Mouse (Mus musculus) erythroblast, embryonic 14.5 days (primary cell): ENCODE results near the gene Vti1a. TPM values are rescaled to one million over a fixed set of nuclear protein-coding genes. Genes with fewer than 3 reads are reported as not detected.

Experiments used
- H3K27me3 ChIP-seq: 2 replicates; pipeline ENCODE4 v1.6.1; 2012; ENCODE audit warnings: inconsistent platforms; ENCODE audit not compliant: control insufficient read depth
- H3K36me3 ChIP-seq: 2 replicates; pipeline ENCODE4 v1.6.1; 2012; ENCODE audit warnings: mild to moderate bottlenecking, inconsistent platforms; ENCODE audit not compliant: control insufficient read depth
- H3K4me1 ChIP-seq: 2 replicates; pipeline ENCODE4 v1.6.1; 2012; ENCODE audit warnings: inconsistent platforms; ENCODE audit not compliant: control insufficient read depth
- H3K4me3 ChIP-seq: replicated peaks from 2 replicates; pipeline ENCODE3; 2012; ENCODE audit warnings: moderate library complexity, mild to moderate bottlenecking, inconsistent platforms
- H3K9me3 ChIP-seq: 2 replicates; pipeline ENCODE4 v1.6.1; 2012; ENCODE audit warnings: low read length, inconsistent platforms, mixed read lengths; ENCODE audit not compliant: control insufficient read depth
- GATA1 ChIP-seq: IDR thresholded peaks from 2 replicates; pipeline ENCODE4 v1.6.1; 2012; ENCODE audit warnings: low read length, inconsistent platforms, mixed read lengths
- TAL1 ChIP-seq: IDR thresholded peaks from 3 replicates; pipeline ENCODE4 v1.6.1; 2012; ENCODE audit warnings: low read length, inconsistent platforms, mixed read lengths
- polyA plus RNA-seq: library from polyadenylated mRNA; stranded (reverse); fragments of >175 nt; gene quantifications from 2 replicates; pipeline ENCODE4 v1.2.3, GENCODE M21; 2012

The Vti1a gene
- polyA plus RNA-seq, 1 experiment, result 1.0 TPM

- no peaks in the 10 kb centered on the region for H3K27me3 ChIP-seq
- H3K36me3 ChIP-seq, result no peaks in the 10 kb centered on the region; the same call in 1 of the 2 replicates
- no peak for TF ChIP-seq TAL1
- no peak for TF ChIP-seq GATA1
- no peak overlapping the region for H3K4me3 ChIP-seq
- no peaks in the 10 kb centered on the region for H3K9me3 ChIP-seq
- no peaks in the 10 kb centered on the region for H3K4me1 ChIP-seq
Observed at GRCm38 (mm10) chr19:55618546-55618945, 302.5 kb downstream of the Vti1a start.

- H3K9me3 ChIP-seq, result no peaks in the 10 kb centered on the region
- H3K27me3 ChIP-seq, result no peaks in the 10 kb centered on the region
- no peak overlapping the region for H3K4me3 ChIP-seq
- no peaks in the 10 kb centered on the region; the same call in 1 of the 2 replicates for H3K36me3 ChIP-seq
- TF ChIP-seq GATA1 (no peak), TAL1 (no peak)
- no peaks in the 10 kb centered on the region for H3K4me1 ChIP-seq
Observed at GRCm38 (mm10) chr19:55620411-55621008, 304.4 kb downstream of the Vti1a start.

- H3K9me3 ChIP-seq, result no peaks in the 10 kb centered on the region
- peaks cover 3% of the 10 kb centered on the region; the same call in 1 of the 2 replicates for H3K36me3 ChIP-seq
Observed at GRCm38 (mm10) chr19:55621011-55621625, 305.0 kb downstream of the Vti1a start.

GRCm38 (mm10) chr19:55622821-55623220 lies 306.7 kb downstream of the Vti1a start:
- peaks cover 3% of the 10 kb centered on the region; the same call in 1 of the 2 replicates for H3K36me3 ChIP-seq

More at GRCm38 (mm10) chr19:55621011-55621625, 305.0 kb downstream of the Vti1a start:
- H3K27me3 ChIP-seq, result no peaks in the 10 kb centered on the region
- H3K4me1 ChIP-seq, result no peaks in the 10 kb centered on the region
- no peak for TF ChIP-seq GATA1
- TF ChIP-seq TAL1, result no peak
- no peak overlapping the region for H3K4me3 ChIP-seq

GRCm38 (mm10) chr19:55623605-55624004 lies 307.5 kb downstream of the Vti1a start:
- H3K4me1 ChIP-seq, result no peaks in the 10 kb centered on the region
- no peaks in the 10 kb centered on the region for H3K9me3 ChIP-seq
- H3K27me3 ChIP-seq, result no peaks in the 10 kb centered on the region
- peaks cover 3% of the 10 kb centered on the region; the same call in 1 of the 2 replicates for H3K36me3 ChIP-seq
- H3K4me3 ChIP-seq, result no peak overlapping the region
- no peak for TF ChIP-seq GATA1
- TF ChIP-seq TAL1, result no peak

More at GRCm38 (mm10) chr19:55622821-55623220, 306.7 kb downstream of the Vti1a start:
- no peak overlapping the region for H3K4me3 ChIP-seq
- H3K4me1 ChIP-seq, result no peaks in the 10 kb centered on the region
- H3K9me3 ChIP-seq, result no peaks in the 10 kb centered on the region
- no peaks in the 10 kb centered on the region for H3K27me3 ChIP-seq
- TF ChIP-seq TAL1, result no peak
- TF ChIP-seq GATA1, result no peak

- Histone ChIP-seq H3K27me3 (no peaks in the 10 kb centered on the region), H3K4me1 (no peaks in the 10 kb centered on the region), H3K36me3 (peaks cover 3% of the 10 kb centered on the region; the same call in 1 of the 2 replicates), H3K4me3 (no peak overlapping the region), H3K9me3 (no peaks in the 10 kb centered on the region)
- TF ChIP-seq TAL1 (no peak), GATA1 (no peak)
Observed at GRCm38 (mm10) chr19:55626483-55626882, 310.4 kb downstream of the Vti1a start.

- H3K36me3 ChIP-seq, result peaks cover 3% of the 10 kb centered on the region; the same call in 1 of the 2 replicates
- H3K27me3 ChIP-seq, result no peaks in the 10 kb centered on the region
- no peaks in the 10 kb centered on the region for H3K9me3 ChIP-seq
- H3K4me3 ChIP-seq, result no peak overlapping the region
- no peaks in the 10 kb centered on the region for H3K4me1 ChIP-seq
- no peak for TF ChIP-seq GATA1
- TF ChIP-seq TAL1, result no peak
Observed at GRCm38 (mm10) chr19:55626952-55627351, 310.9 kb downstream of the Vti1a start.

- no peak overlapping the region for H3K4me3 ChIP-seq
- no peaks in the 10 kb centered on the region for H3K27me3 ChIP-seq
- TF ChIP-seq TAL1 (no peak), GATA1 (no peak)
- no peaks in the 10 kb centered on the region for H3K36me3 ChIP-seq
- no peaks in the 10 kb centered on the region for H3K9me3 ChIP-seq
- H3K4me1 ChIP-seq, result no peaks in the 10 kb centered on the region
Observed at GRCm38 (mm10) chr19:55635488-55635887, 319.4 kb downstream of the Vti1a start.

- H3K27me3 ChIP-seq, result peaks cover 3% of the 10 kb centered on the region; the same call in 1 of the 2 replicates
- H3K9me3 ChIP-seq, result no peaks in the 10 kb centered on the region
- H3K36me3 ChIP-seq, result no peaks in the 10 kb centered on the region
- no peaks in the 10 kb centered on the region; the same call in none of the 2 replicates for H3K4me1 ChIP-seq
- TF ChIP-seq GATA1 (no peak), TAL1 (no peak)
- H3K4me3 ChIP-seq, result no peak overlapping the region
Observed at GRCm38 (mm10) chr19:55640251-55640650, 324.2 kb downstream of the Vti1a start.
